Mouse (Mus musculus) layer of hippocampus, postnatal 14 days (tissue): ENCODE results near the gene Scfd1. TPM values are rescaled to one million over a fixed set of nuclear protein-coding genes. Genes with fewer than 3 reads are reported as not detected.

Experiments used
- DNase-seq, 2 experiments: peaks; one replicate each; pipeline ENCODE4 v3.0.0; 2021 to 2022; ENCODE audit warnings: low spot score in 2 of 2, mixed read lengths in 1 of 2
- long read RNA-seq, 2 experiments: library from polyadenylated mRNA; stranded (forward); transcript quantifications; one replicate each; pipeline ENCODE4 v2.0.0; 2021
- total RNA-seq, 2 experiments: library from RNA; stranded (reverse); gene quantifications; 2 replicates each; pipeline ENCODE4 v1.2.3; 2021

Gene Scfd1
- 10 to 100 TPM; 39.5 to 41.8 TPM for total RNA-seq
- long read RNA-seq, experiment 1, transcript Scfd1-201 (25 exons, 2,096 nt), result major isoform, 38 of 47 reads
- long read RNA-seq, experiment 1, partial matches to known transcripts, result 2 of 47 reads
- long read RNA-seq, experiment 1, other reads (novel, unspliced or antisense), result 6 of 47 reads
- long read RNA-seq, experiment 2, transcript Scfd1-201 (25 exons, 2,096 nt), result major isoform, 34 of 44 reads
- long read RNA-seq, experiment 2, partial matches to known transcripts, result 3 of 44 reads
- long read RNA-seq, experiment 2, other reads (novel, unspliced or antisense), result 6 of 44 reads

GRCm38 (mm10) chr12:51377003-51377887, at the start of gene Scfd1:
TSS of gene Scfd1 (plus strand) at chr12:51377510.
- DNase-seq, result peak; percentile 92 to 94

GRCm38 (mm10) chr12:51337014-51337413, 40.3 kb upstream of the Scfd1 start:
- DNase-seq, result no peak

GRCm38 (mm10) chr12:51346121-51346520, 31.2 kb upstream of the Scfd1 start:
- no peak for DNase-seq

- DNase-seq, result peak; percentile 79 to 89
Measured at GRCm38 (mm10) chr12:51347988-51348697, 29.2 kb upstream of the Scfd1 start, which contains the start of gene G2e3. TSS of gene G2e3 (plus strand) at chr12:51348061.

GRCm38 (mm10) chr12:51348698-51348998, 28.7 kb upstream of the Scfd1 start:
- no peak for DNase-seq

- DNase-seq, result no peak
Measured at GRCm38 (mm10) chr12:51355296-51355695, 22.0 kb upstream of the Scfd1 start.

- DNase-seq, result no peak
Measured at GRCm38 (mm10) chr12:51361294-51361693, 16.0 kb upstream of the Scfd1 start.

- no peak for DNase-seq
Measured at GRCm38 (mm10) chr12:51362898-51363297, 14.4 kb upstream of the Scfd1 start.

GRCm38 (mm10) chr12:51368504-51368903, 8.8 kb upstream of the Scfd1 start:
- DNase-seq, result no peak

- DNase-seq, result no peak
Measured at GRCm38 (mm10) chr12:51377888-51378190, 529 bp downstream of the Scfd1 start.

- no peak for DNase-seq
Measured at GRCm38 (mm10) chr12:51399871-51400270, 22.6 kb downstream of the Scfd1 start.

GRCm38 (mm10) chr12:51402060-51402698, 24.9 kb downstream of the Scfd1 start:
- peak in 1 of 2 experiments; percentile 12 for DNase-seq

- no peak for DNase-seq
Measured at GRCm38 (mm10) chr12:51403987-51404586, 26.8 kb downstream of the Scfd1 start.

GRCm38 (mm10) chr12:51411362-51411761, 34.1 kb downstream of the Scfd1 start:
- no peak for DNase-seq

GRCm38 (mm10) chr12:51437541-51437940, 60.2 kb downstream of the Scfd1 start:
- no peak for DNase-seq

- DNase-seq, result no peak
Measured at GRCm38 (mm10) chr12:51438311-51438710, 61.0 kb downstream of the Scfd1 start.

- DNase-seq, result no peak
Measured at GRCm38 (mm10) chr12:51449303-51449702, 72.0 kb downstream of the Scfd1 start.

- DNase-seq, result no peak
Measured at GRCm38 (mm10) chr12:51470881-51471280, 93.6 kb downstream of the Scfd1 start.

- no peak for DNase-seq
Measured at GRCm38 (mm10) chr12:51481246-51481645, 103.9 kb downstream of the Scfd1 start.

GRCm38 (mm10) chr12:51492040-51492439, 114.7 kb downstream of the Scfd1 start:
- DNase-seq, result no peak

- no peak for DNase-seq
Measured at GRCm38 (mm10) chr12:51493476-51493875, 116.2 kb downstream of the Scfd1 start.
